Mouse (Mus musculus) gastrocnemius, postnatal 4 days (tissue): ENCODE measurements around the gene Tmed2. TPM values are rescaled to one million over a fixed set of nuclear protein-coding genes. Genes with fewer than 3 reads are reported as not detected.
A peak's percentile ranks its signal among the peaks of the same experiment; 100 is the strongest.
"Not testable (repeated sequence)": the region's sequence is repeated elsewhere in the genome, so short reads cannot be mapped to it uniquely, and the experiment has no call there.

Experiments
- DNase-seq, 2 experiments: peaks; one replicate each; pipeline ENCODE4 v3.0.0; 2021 to 2022; ENCODE audit warnings: low spot score in 2 of 2, mixed read lengths in 2 of 2
- long read RNA-seq, 2 experiments: library from polyadenylated mRNA; stranded (forward); transcript quantifications; one replicate each; pipeline ENCODE4 v2.0.0; 2021
- total RNA-seq, 2 experiments: library from RNA; stranded (reverse); gene quantifications; 2 replicates each; pipeline ENCODE4 v1.2.3; 2021

Gene Tmed2
- 100 to 1,000 TPM; 174 to 192 TPM for total RNA-seq
- long read RNA-seq, experiment 1, transcript Tmed2-204 (1 exons, 425 nt) = minor isoform, 5 of 519 reads
- long read RNA-seq, experiment 1, transcript Tmed2-201 (4 exons, 2,074 nt) = major isoform, 265 of 519 reads
- long read RNA-seq, experiment 1, partial matches to known transcripts = 3 of 519 reads
- long read RNA-seq, experiment 1, other reads (novel, unspliced or antisense) = 245 of 519 reads
- long read RNA-seq, experiment 2, transcript Tmed2-204 (1 exons, 425 nt) = minor isoform, 6 of 569 reads
- long read RNA-seq, experiment 2, transcript Tmed2-201 (4 exons, 2,074 nt) = major isoform, 274 of 569 reads
- long read RNA-seq, experiment 2, partial matches to known transcripts = 8 of 569 reads
- long read RNA-seq, experiment 2, other reads (novel, unspliced or antisense) = 280 of 569 reads

DNA sequence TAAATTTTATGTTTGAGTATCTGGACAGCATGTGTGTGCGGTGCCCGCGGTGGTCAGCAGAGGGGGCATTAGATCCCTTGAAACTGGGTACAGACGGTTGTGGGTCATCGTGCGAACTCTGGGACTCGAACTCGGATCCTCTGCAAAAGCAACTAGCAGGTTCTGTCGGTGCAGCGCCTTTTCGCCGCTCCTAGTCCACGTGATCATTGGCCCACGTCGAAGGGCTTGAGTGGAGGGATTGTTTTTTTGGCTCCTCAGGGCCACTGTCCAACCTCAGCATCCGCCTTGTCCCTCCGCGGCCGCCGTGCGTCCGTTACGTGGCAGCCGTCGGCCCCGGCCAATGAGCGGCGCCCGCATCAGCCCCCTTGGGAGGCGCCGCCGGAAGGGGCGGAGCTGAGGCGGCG lies at the start of gene Tmed2:
Gene Tmed2, plus strand, starts transcription at position 313 of the 404 bp plus-strand sequence.
- peak; percentile 89 to 94 for DNase-seq

GRCm38 (mm10) chr5:124491732-124492131 lies 48.8 kb upstream of the Tmed2 start:
- no peak for DNase-seq

- DNase-seq = no peak
Observed at GRCm38 (mm10) chr5:124492618-124493017, 47.9 kb upstream of the Tmed2 start.

GRCm38 (mm10) chr5:124493455-124493854 lies 47.0 kb upstream of the Tmed2 start:
- no peak for DNase-seq

DNA sequence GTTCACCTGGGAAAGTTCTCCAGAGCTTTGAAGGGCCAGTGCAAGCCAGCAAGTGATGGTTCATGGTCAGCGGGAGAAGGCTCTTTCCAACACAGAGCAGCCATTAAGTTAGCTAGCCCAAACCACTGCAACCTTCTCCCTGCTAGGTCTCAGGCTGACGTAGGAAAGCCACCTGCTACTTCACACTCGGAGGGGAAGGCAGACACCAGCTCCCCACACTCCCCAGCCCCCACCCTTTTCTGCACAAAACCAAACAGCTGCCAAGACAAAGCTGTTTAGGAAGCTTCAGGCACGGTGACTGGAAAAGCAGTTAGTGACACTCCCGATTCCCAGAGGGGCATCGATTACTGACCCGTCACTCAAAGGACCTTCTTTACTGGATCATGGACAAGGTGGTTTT lies 44.9 kb upstream of the Tmed2 start:
- DNase-seq = no peak

GRCm38 (mm10) chr5:124496614-124497514 lies 43.6 kb upstream of the Tmed2 start:
- no peak for DNase-seq

- DNase-seq = no peak
Observed at GRCm38 (mm10) chr5:124498221-124498876, 42.1 kb upstream of the Tmed2 start.

DNA sequence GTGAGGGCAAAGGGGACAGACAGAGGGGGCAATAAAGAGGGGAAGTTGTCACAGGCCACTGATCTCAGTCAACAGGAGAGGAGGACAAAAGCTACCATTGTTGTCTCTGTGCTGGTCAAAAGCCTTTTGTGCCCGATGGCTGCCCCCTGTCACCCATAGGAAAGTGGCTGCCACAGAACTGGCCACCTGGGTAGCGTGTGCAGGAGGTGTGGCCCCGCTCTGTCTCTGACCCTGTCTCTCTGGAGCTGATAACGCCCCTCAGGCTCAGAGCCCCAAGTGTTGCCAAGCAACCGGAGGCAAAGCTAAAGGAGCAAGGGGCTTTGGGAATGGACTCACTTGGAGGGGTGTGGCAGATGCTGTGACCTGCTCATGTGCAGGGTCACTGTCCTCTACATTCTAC lies 41.5 kb upstream of the Tmed2 start:
- DNase-seq = no peak

- not testable (repeated sequence) for DNase-seq
Observed at GRCm38 (mm10) chr5:124500037-124500436, 40.5 kb upstream of the Tmed2 start.

- DNase-seq = no peak
Observed at GRCm38 (mm10) chr5:124500573-124500972, 39.9 kb upstream of the Tmed2 start.

DNA sequence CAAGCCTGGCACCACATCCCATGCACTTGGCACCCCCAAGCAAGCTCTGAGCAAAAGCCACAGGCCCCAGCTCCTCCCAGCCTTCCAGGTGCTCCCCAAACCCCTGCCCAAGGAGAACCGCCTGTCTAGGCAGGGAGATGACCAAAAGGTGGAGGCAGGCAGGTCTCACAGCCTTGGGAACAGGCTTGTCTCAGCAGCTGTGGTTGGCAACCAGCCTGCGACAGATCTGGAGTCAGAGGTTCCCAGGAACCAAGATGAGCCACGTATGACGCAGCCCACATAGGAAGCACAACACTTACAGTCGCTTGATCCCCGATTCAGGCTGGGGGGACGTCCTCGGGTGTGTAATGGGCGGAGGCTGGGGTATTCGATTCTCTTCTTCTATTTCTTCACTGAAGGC lies 39.0 kb upstream of the Tmed2 start:
- DNase-seq = no peak

DNA sequence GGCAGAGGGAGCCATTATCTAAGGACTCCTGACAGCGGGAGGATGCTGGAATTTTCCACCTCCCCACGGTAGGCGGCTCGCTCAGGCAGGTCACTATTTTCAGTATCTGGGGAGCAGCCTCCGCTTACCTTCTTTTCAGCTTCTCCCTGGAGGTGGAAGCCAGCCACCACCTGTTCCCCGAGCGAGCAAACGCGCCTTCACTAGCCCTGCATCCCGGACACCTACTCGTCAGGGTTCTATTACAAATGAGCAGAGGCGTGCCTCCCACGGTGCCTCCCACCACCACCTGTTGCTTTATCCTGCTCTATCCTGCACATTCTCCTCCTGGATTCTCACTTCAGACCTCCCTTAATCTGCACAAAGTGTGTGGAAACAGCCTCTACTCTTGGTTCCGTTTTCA lies 36.8 kb upstream of the Tmed2 start:
- DNase-seq = no peak

GRCm38 (mm10) chr5:124505235-124505634 lies 35.3 kb upstream of the Tmed2 start:
- DNase-seq = no peak

GRCm38 (mm10) chr5:124506731-124507359 lies 33.6 kb upstream of the Tmed2 start:
- no peak for DNase-seq

- no peak for DNase-seq
Observed at GRCm38 (mm10) chr5:124509200-124509599, 31.3 kb upstream of the Tmed2 start.

DNA sequence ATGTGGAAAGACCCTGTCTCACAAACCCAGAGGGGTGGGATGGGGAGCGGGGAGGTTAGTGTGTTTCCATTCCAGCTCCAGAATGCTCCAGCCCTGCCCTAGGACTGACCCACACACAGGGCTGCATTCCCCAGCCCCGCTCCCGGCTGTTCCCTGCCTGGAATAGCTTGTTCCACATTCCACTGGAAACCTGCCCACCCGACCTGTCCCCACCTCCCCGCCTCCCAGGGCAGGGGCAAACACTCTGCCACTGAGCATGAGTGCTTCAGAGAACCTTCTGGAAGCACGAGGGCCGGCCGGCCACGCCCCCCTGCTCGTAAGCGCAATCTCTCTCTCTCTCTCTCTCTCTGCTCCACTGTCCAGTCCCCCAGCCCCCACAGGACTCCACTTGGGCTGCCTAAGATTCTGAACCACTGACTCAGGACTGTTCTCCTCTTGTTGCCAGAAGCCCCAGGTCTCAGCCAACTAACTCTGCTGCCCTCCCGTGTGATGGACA lies 30.7 kb upstream of the Tmed2 start:
- peak; percentile 41 to 63 for DNase-seq

- DNase-seq = no peak
Observed at GRCm38 (mm10) chr5:124510536-124511050, 29.9 kb upstream of the Tmed2 start.

DNA sequence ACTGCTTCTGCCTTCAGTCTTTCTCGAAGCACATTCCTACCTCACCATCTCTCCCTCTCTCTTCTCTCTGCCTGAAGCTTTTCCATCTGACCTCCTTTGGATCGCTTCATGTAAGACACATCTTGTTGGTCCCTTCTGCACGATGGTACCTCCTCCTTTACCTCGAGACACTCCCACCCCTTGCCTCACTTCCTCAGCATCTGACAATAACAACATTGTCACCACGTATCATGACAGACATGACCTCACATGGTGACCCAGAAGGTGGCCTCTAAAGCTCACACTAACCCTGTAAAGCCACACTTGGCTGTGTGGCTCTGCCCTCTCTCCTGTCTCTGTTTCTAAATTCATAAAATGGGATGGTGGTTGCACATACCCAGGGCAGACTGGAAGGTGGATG lies 24.7 kb upstream of the Tmed2 start:
- no peak for DNase-seq

DNA sequence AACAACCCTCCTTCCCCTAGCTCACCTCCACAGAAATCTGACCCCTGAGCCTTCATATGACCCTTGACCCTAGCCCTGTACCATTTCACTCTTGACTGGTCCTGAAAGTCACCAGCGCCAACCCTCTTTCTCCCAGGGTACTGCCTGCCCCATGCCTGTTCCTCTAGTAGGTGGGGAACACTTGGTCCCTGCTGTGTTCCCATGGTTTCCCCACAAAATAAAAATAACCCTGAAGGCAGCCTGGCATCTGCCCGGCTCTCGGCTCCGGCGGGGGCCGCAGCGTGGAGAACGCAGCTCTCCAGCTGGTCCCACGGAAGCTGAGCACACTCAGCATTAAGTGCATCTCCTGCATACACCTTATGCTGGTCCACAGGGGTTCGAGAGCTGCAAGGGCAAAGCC lies 21.8 kb upstream of the Tmed2 start:
- DNase-seq = no peak

- DNase-seq = no peak
Observed at GRCm38 (mm10) chr5:124521588-124521987, 18.9 kb upstream of the Tmed2 start.

DNA sequence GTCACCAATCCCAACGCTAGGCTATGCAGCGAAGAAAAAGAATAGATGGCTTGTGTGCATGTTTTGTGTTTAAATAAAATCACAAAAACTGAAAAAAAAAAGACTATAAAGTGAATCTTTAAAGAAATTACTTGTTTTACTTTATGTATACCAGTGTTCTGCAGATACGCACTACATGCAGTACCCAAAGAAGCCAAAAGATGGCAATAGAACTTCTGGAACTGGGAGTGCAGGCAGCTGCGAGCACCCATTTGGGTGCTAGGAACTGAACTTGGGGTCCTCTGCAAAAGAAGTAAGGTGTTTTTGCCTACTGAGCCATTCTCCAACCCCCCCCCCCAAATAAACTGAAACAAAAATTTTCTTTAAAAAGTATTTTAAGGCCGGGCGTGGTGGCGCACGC lies 17.5 kb upstream of the Tmed2 start:
- DNase-seq = no peak
